Mouse (Mus musculus): ENCODE results near the gene Oosp1. TPM values are rescaled to one million over a fixed set of nuclear protein-coding genes. Genes with fewer than 3 reads are reported as not detected.

Gene Oosp1
- not detected for total RNA-seq (2023)

DNA sequence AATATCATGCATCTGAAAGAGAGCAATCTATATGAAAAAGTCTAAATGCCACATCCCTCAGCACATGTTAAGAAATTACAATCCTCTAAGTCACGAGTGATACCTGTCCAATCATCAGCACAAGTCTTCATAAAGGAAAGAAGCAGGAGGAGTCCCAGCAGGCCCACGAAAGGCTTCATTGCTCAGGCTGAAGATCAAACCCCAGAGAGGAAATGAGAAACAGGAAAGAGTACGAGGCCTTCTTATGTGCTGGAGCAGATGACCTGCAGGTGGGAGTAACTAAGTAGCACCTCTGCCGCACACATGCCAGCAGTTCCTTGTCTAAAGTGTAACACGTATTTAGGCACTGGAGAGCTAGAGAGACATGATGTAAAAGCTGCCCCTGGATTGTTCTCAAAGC lies at the start of gene Oosp1:
Gene Oosp1, minus strand, starts transcription at position 312 of the 400 bp plus-strand sequence.

DNA sequence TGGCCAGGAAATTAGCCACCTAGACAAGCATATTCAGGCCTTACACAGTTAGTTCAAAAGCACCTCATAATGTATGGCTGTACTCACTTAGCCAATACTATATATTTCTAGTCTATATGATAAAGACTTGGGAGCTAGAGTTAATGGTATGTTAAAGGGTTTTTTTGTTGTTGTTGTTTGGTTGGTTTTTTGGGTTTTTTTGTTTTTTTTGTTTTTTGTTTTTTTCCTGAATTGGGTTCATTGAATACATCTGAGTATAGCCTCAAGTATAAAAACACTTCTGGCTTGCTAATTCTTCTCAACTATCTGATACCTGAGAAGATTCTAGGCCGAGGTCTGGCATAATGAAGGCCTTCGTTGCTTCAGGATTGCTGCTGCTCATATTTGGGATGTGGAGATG lies 5.8 kb upstream of the Oosp1 start, which contains the start of gene Oosp3:
Gene Oosp3, plus strand, starts transcription at position 301 of the 400 bp plus-strand sequence.

DNA sequence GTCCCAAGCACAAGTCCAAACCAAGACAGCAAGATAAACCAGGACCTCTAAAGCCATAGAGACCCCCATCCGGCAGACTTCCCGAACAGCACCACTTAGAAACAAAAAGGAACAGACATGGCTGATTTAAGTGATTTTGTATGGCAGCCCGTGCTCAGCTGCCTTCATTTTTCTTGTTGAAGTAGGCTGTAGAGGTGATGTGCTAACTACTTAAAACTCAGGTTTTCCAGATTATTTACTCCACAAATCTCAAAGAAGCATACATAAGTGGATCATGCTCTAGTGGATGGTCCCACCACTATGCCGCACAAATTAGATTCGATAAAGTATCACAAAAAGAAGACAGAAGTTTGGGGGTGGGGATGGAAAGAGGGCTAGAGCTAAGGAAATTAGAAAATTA lies 30.5 kb downstream of the Oosp1 start, which contains the start of gene Oosp2:
Gene Oosp2, minus strand, starts transcription at position 101 of the 400 bp plus-strand sequence.

DNA sequence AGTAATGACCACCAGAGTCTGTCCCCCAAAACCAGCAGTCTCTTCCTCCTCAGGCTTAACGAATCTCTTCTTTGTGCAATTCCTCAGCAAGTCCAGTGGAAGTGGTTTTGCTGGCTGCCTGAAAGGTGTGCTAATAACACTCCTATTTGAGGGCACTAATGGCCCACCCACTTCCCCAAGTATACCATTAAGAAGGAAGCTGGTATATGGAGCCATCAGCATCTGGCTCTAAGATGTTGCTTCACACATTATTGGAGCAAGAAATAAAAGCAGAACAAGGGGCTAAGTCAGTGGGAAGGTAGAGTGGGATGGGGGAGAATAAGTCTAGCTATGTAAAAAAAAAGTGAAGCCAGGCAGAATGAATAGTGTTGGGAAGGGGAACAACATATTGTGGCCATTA lies 50.2 kb downstream of the Oosp1 start, which contains the start of gene Ms4a3:
Gene Ms4a3, minus strand, starts transcription at position 120 of the 400 bp plus-strand sequence.

DNA sequence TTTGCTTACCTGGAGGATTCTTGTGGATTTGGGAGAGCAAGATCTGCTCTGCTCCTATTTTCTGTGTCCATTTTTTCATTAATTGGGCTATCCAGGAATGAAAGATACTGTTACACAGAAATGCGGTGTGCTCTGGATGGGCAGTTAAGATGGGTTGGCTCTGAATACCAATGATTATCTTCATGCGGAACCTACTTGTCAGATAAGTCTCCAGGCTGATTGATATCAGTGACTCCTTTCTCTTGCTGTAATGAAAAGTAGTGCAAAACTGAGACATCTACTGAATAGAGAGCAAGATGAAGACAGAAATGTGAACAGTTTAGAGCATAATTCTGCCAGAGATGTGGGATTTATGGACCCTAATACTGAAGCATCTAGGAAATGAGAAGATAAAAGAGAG lies 67.4 kb downstream of the Oosp1 start, which contains the start of gene Ms4a2:
Gene Ms4a2, minus strand, starts transcription at position 169 of the 400 bp plus-strand sequence.

Other genes with a start within 250 kb of the Oosp1 start
- 734 TPM for gene Ms4a4b, start 247.6 kb downstream of the Oosp1 start, total RNA-seq (2023)
- 37.5 TPM for gene Ms4a6c, start 221.8 kb downstream of the Oosp1 start, total RNA-seq (2023)
- 436 TPM for gene Gm8369, start 205.2 kb downstream of the Oosp1 start, total RNA-seq (2023)
- gene Ms4a6b, start 174.6 kb downstream of the Oosp1 start, total RNA-seq (2023): 599 TPM
- gene Ms4a4d, start 154.3 kb downstream of the Oosp1 start, total RNA-seq (2023): 0.76 TPM
- gene Ms4a6d, start 86.3 kb downstream of the Oosp1 start, total RNA-seq (2023): 5.1 TPM
- not detected for gene Ms4a2, start 67.4 kb downstream of the Oosp1 start, total RNA-seq (2023)
- gene Ms4a3, start 50.3 kb downstream of the Oosp1 start, total RNA-seq (2023): not detected
- gene Oosp2, start 30.6 kb downstream of the Oosp1 start, total RNA-seq (2023): not detected
- gene Oosp3, start 5.9 kb upstream of the Oosp1 start, total RNA-seq (2023): not detected
- gene Gif, start 56.4 kb upstream of the Oosp1 start, total RNA-seq (2023): not detected
- 22.0 TPM for gene Mrpl16, start 79.2 kb upstream of the Oosp1 start, total RNA-seq (2023)
- gene Stx3, start 128.3 kb upstream of the Oosp1 start, total RNA-seq (2023): 3.6 TPM
- gene Olfr1417, start 148.1 kb upstream of the Oosp1 start, total RNA-seq (2023): not detected
- not detected for gene Olfr1418, start 169.9 kb upstream of the Oosp1 start, total RNA-seq (2023)
- gene Olfr1419, start 184.0 kb upstream of the Oosp1 start, total RNA-seq (2023): not detected
- gene Olfr1420, start 195.4 kb upstream of the Oosp1 start, total RNA-seq (2023): not detected
- gene Patl1, start 221.2 kb upstream of the Oosp1 start, total RNA-seq (2023): 53.3 TPM